Mouse (Mus musculus) forebrain, postnatal 0 days (tissue): ENCODE measurements at regions not wholly inside any gene's neighbourhood (a gene's known extent, or its start where the extent isn't known, plus 50 kb on each side); places are given as distances from the start of the nearest gene placed in this dataset.

Experiments used
- ATAC-seq: fragments of 200-750 bp; cut with Nextera tagmentation; 2 replicates; pipeline ENCODE4 v1.8.0; 2017; ENCODE audit warnings: mild to moderate bottlenecking, moderate library complexity
- DNase-seq: peaks from one replicate; pipeline ENCODE4 v3.0.0-alpha.2; 2015
- H3K27ac ChIP-seq: fragments of 300-500 bp; sonication (generic); 2 replicates; pipeline ENCODE4 v1.5.1; 2014; ENCODE audit warnings: low read depth, mild to moderate bottlenecking, antibody characterized with exemption, low read length, moderate library complexity, mixed read lengths
- H3K27me3 ChIP-seq: fragments of 300-500 bp; sonication (generic); 2 replicates; pipeline ENCODE4 v1.6.1; 2014; ENCODE audit warnings: mild to moderate bottlenecking, low read length, mixed read lengths; ENCODE audit not compliant: insufficient read depth
- H3K36me3 ChIP-seq: fragments of 300-500 bp; sonication (generic); 2 replicates; pipeline ENCODE4 v1.6.1; 2014; ENCODE audit warnings: mild to moderate bottlenecking, moderate library complexity; ENCODE audit not compliant: insufficient read depth
- H3K4me1 ChIP-seq: fragments of 300-500 bp; sonication (generic); 2 replicates; pipeline ENCODE4 v1.6.1; 2014; ENCODE audit warnings: antibody characterized with exemption; ENCODE audit not compliant: insufficient read depth
- H3K4me2 ChIP-seq: fragments of 300-500 bp; sonication (generic); 2 replicates; pipeline ENCODE4 v1.6.1; 2014; ENCODE audit warnings: low read depth, mild to moderate bottlenecking, moderate library complexity
- H3K4me3 ChIP-seq: fragments of 300-500 bp; sonication (generic); 2 replicates; pipeline ENCODE4 v1.5.1; 2014; ENCODE audit warnings: low read depth, low read length, mixed read lengths
- H3K9ac ChIP-seq: fragments of 300-500 bp; sonication (generic); 2 replicates; pipeline ENCODE4 v1.6.1; 2014; ENCODE audit warnings: mild to moderate bottlenecking
- H3K9me3 ChIP-seq: fragments of 300-500 bp; sonication (generic); 2 replicates; pipeline ENCODE4 v1.6.1; 2016; ENCODE audit warnings: low read length
- CTCF ChIP-seq: sonication (generic); IDR thresholded peaks from 2 replicates; pipeline ENCODE4 v1.5.1; 2016; ENCODE audit warnings: antibody characterized with exemption, control low read depth, low read depth
- WGBS: fragments of 180-500 bp; shearing (Covaris S2); extraction: QIAGEN DNeasy Blood & Tissue Kit; methylation state at CpG from one replicate; pipeline ENCODE4 v1.1.7; 2014; 5-methylcytosine and 5-hydroxymethylcytosine counted together

DNA sequence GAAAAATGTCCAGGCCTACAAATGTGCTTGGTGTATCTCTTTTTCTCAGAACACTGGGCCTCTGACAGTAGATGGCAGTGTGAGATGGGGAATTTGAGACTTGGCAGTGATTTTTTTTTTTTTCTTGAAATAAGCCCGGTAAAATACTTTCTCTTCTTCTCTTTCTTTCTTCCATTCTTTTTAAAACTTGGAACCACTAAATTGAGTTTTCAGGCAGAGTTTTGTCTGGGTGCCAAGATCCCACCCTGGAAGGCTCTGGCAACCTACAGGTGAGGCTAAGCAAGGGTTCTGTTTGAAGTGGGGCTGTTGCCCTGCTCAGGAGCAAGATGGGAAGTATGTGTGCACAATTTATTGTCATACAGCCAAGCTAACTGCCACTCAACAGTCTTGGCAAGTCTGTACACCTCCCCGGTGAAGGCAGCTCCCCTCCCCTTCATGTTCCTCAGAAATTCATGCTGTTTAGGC, 223.1 kb upstream of the Slc35b3 start:
- 8% methylated on average over 2 of the region's 2 CpGs for WGBS
- no peaks in the 10 kb centered on the region for H3K27me3 ChIP-seq
- ATAC-seq (no peak), DNase-seq (peak; percentile 79)
- H3K9me3 ChIP-seq: no peaks in the 10 kb centered on the region
- no peaks in the 10 kb centered on the region for H3K36me3 ChIP-seq
- H3K4me1 ChIP-seq: no peaks in the 10 kb centered on the region
- no peak overlapping the region for H3K4me2 ChIP-seq
- H3K4me3 ChIP-seq: no peak overlapping the region
- no peak overlapping the region for H3K9ac ChIP-seq
- TF ChIP-seq CTCF: peak; percentile 75
- H3K27ac ChIP-seq: no peak overlapping the region

DNA sequence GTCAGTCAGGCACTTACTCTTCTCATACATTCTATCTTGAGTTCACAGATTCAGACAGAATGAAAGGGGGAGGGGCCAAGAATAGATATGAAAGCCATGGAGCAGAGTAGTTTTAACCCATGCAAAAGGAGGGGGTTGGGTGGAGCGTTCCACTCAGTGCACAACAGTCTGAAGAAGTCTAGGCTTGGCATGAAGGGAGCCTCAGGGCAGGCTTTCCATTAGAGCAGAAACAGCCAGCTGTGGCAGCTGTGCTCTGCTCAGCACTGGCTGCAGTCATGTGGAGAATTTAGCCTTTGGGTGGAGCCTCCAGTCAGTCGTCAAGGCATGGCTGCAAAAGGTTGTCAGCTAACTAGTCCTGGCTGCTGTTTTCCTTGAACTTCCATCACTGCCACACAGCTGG, 201.3 kb upstream of the Slc35b3 start:
- WGBS: 61% methylated on average over 2 of the region's 2 CpGs
- Histone ChIP-seq H3K9ac (no peak overlapping the region), H3K4me2 (no peak overlapping the region), H3K9me3 (no peaks in the 10 kb centered on the region), H3K27ac (no peak overlapping the region), H3K4me3 (no peak overlapping the region), H3K4me1 (no peaks in the 10 kb centered on the region), H3K27me3 (no peaks in the 10 kb centered on the region), H3K36me3 (no peaks in the 10 kb centered on the region)
- ATAC-seq (no peak), DNase-seq (no peak)
- no peak for TF ChIP-seq CTCF

DNA sequence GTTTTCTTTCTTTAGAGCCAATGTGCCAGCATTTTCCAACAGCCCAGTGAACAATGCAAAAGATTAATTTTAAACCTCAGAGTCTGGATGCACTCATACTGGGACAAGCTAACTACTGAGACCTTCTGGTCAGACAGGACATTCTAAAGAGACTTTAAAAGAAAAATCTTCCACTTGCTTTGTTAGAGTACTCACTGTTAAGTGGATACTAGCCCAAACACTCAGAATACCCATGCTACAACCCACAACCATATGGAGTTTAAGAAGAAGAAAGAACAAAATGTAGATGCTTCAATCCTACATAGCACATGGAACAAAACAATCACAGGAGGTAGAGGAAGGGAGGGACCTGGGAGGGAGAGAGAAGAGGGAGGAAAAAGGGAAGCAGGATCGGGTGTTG, 167.3 kb upstream of the Slc35b3 start:
- no peak for TF ChIP-seq CTCF
- ATAC-seq (no peak), DNase-seq (no peak)
- H3K9ac ChIP-seq: no peak overlapping the region
- WGBS: 81% methylated on average over 1 of the region's 1 CpGs
- no peaks in the 10 kb centered on the region for H3K36me3 ChIP-seq
- no peak overlapping the region for H3K4me2 ChIP-seq
- H3K9me3 ChIP-seq: no peaks in the 10 kb centered on the region
- H3K4me3 ChIP-seq: no peak overlapping the region
- no peak overlapping the region for H3K27ac ChIP-seq
- H3K27me3 ChIP-seq: no peaks in the 10 kb centered on the region
- H3K4me1 ChIP-seq: no peaks in the 10 kb centered on the region

DNA sequence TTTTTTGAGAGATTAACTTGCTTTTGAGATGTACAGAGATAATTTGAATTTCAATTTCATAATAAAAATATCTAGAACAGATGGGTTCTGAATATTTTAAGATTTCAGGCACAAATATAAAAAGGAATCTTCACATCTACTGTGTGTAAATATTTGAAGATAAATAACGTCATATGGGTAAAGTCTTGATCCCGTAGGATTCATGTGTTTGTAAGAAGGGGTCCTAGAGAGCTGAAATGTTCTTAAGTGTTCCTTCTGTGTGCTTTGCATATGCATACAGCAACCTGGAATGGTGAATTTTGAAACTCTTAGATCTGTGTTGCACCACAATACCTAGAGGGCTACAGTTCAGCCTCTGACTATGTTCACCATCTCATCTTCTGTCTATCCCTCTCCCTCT, 131.4 kb upstream of the Slc35b3 start:
- Histone ChIP-seq H3K36me3 (no peaks in the 10 kb centered on the region), H3K27me3 (no peaks in the 10 kb centered on the region), H3K4me3 (no peak overlapping the region), H3K4me1 (no peaks in the 10 kb centered on the region), H3K9me3 (no peaks in the 10 kb centered on the region), H3K9ac (no peak overlapping the region), H3K4me2 (no peak overlapping the region), H3K27ac (no peak overlapping the region)
- DNase-seq (peak; percentile 8), ATAC-seq (peak; percentile 71)
- WGBS: 68% methylated on average over 2 of the region's 2 CpGs
- no peak for TF ChIP-seq CTCF

DNA sequence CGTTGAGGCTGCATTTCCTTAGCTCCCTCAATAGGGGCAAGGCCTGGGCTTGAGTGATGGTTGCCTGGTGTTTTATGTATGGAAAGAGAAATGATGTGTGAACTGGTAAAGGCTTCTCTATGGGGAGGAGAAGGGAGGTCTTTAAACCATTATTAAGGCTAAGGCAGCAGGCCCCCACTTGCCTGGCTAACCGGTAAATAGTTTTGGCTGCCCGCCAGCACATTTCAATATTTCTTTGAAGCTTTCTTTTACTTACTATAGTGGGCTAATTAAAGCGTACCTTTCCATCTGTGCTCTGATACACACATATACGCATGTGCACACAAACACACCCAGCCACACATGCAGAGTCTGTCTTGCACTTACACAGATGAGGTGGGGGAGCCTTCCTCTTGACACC, 123.9 kb upstream of the Slc35b3 start:
- no peak for TF ChIP-seq CTCF
- ATAC-seq (no peak), DNase-seq (peak; percentile 13)
- 24% methylated on average over 5 of the region's 5 CpGs for WGBS
- Histone ChIP-seq H3K4me1 (no peaks in the 10 kb centered on the region), H3K27me3 (no peaks in the 10 kb centered on the region), H3K9me3 (no peaks in the 10 kb centered on the region), H3K4me3 (no peak overlapping the region), H3K36me3 (no peaks in the 10 kb centered on the region), H3K27ac (no peak overlapping the region), H3K9ac (no peak overlapping the region), H3K4me2 (no peak overlapping the region)

DNA sequence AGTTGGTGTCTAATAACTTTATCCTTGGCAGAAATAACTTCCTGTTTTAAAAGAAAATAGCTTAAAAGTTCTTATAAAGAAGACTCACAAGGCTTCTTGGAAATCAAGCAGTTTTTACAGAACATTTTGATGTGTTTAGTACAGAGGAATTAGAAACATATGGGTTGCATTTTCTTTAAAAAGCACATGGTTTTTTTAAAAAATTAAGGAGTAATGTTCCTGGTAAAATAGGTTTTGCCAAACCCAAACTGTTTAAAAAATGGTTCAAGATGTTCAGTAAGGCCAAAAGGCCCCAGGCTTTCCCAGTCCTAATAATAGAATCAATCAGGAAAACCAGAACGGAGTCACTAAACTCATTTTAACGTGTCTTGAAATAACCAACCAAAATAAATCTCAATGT, 113.5 kb upstream of the Slc35b3 start:
- no peak for TF ChIP-seq CTCF
- Histone ChIP-seq H3K4me3 (no peak overlapping the region), H3K9ac (no peak overlapping the region), H3K36me3 (no peaks in the 10 kb centered on the region), H3K4me1 (no peaks in the 10 kb centered on the region), H3K4me2 (no peak overlapping the region), H3K27me3 (no peaks in the 10 kb centered on the region), H3K9me3 (no peaks in the 10 kb centered on the region), H3K27ac (no peak overlapping the region)
- no peak for DNase-seq
- no peak for ATAC-seq
- 82% methylated on average over 2 of the region's 2 CpGs for WGBS

DNA sequence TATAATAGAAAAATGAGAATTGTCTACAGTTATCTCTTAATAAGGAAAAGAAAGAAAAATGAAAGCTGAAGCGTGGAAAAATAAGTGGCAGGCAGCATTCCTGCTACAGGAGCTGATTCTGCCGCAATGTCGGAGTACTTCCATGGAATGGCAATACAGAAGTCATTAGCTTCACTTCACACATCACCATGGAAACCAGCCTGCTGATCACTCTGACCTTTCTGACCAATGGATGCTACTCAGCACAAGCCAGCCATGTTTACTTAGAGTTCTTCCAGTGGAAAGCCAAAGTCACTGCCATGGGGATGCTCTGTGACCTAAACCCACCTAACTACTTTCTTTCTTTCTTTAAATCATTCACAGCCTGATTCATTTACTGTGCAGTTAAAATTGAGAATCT, 71.6 kb upstream of the Slc35b3 start:
- Histone ChIP-seq H3K9me3 (no peaks in the 10 kb centered on the region), H3K4me2 (no peak overlapping the region), H3K36me3 (no peaks in the 10 kb centered on the region), H3K4me1 (no peaks in the 10 kb centered on the region), H3K9ac (no peak overlapping the region), H3K4me3 (no peak overlapping the region), H3K27ac (no peak overlapping the region), H3K27me3 (no peaks in the 10 kb centered on the region)
- ATAC-seq: no peak
- WGBS: 76% methylated on average over 3 of the region's 3 CpGs
- no peak for TF ChIP-seq CTCF
- DNase-seq: no peak

DNA sequence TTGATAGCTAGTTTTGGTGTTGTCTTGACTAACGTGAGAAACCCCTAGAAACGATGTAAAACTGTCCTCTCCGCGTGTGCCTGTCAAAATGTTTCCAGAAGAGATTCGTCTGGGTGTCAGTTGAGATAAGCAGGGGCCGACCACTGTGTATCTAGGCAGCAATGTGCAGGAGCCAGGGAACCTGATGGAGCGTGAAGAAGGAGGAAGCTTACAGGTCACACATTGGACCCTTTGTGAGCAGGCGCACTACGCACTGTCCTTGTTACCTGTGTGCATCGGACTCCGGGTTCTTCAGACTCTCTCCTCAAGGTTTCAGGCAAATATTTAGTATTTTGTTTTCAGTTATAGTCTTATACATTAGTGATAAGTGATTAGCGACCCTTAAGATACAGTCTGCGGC, 59.5 kb upstream of the Slc35b3 start:
- WGBS: 87% methylated on average over 13 of the region's 13 CpGs
- Histone ChIP-seq H3K4me1 (no peaks in the 10 kb centered on the region), H3K4me2 (no peak overlapping the region), H3K36me3 (no peaks in the 10 kb centered on the region), H3K9me3 (no peaks in the 10 kb centered on the region), H3K27ac (no peak overlapping the region), H3K4me3 (no peak overlapping the region), H3K9ac (no peak overlapping the region), H3K27me3 (no peaks in the 10 kb centered on the region)
- no peak for DNase-seq
- ATAC-seq: no peak
- no peak for TF ChIP-seq CTCF
